Mouse (Mus musculus) midbrain, embryonic 12.5 days (tissue): ENCODE data around the gene 2410004P03Rik. TPM values are rescaled to one million over a fixed set of nuclear protein-coding genes. Genes with fewer than 3 reads are reported as not detected.
A peak's percentile ranks its signal among the peaks of the same experiment; 100 is the strongest.
"Not testable (repeated sequence)": the region's sequence is repeated elsewhere in the genome, so short reads cannot be mapped to it uniquely, and the experiment has no call there.

ENCODE experiments used
- ATAC-seq: fragments of 200-750 bp; cut with Nextera tagmentation; 2 replicates; pipeline ENCODE4 v1.8.0; 2017; ENCODE audit warnings: low read depth, moderate TSS enrichment, moderate library complexity; ENCODE audit not compliant: low FRiP score
- H3K27ac ChIP-seq: fragments of 300-500 bp; sonication (generic); replicated peaks from 2 replicates; pipeline ENCODE4 v1.5.1; 2016; ENCODE audit warnings: mild to moderate bottlenecking
- H3K27me3 ChIP-seq: fragments of 300-500 bp; sonication (generic); 2 replicates; pipeline ENCODE4 v1.6.1; 2016; ENCODE audit warnings: mild to moderate bottlenecking
- H3K36me3 ChIP-seq: fragments of 300-500 bp; sonication (generic); 2 replicates; pipeline ENCODE4 v1.6.1; 2016
- H3K4me1 ChIP-seq: fragments of 300-500 bp; sonication (generic); 2 replicates; pipeline ENCODE4 v1.6.1; 2016
- H3K4me2 ChIP-seq: fragments of 300-500 bp; sonication (generic); replicated peaks from 2 replicates; pipeline ENCODE4 v1.6.1; 2016; ENCODE audit warnings: mild to moderate bottlenecking, moderate library complexity
- H3K4me3 ChIP-seq: fragments of 300-500 bp; sonication (generic); 2 replicates; pipeline ENCODE4 v1.5.1; 2016; ENCODE audit warnings: mild to moderate bottlenecking
- H3K9ac ChIP-seq: fragments of 300-500 bp; sonication (generic); replicated peaks from 2 replicates; pipeline ENCODE4 v1.6.1; 2016; ENCODE audit warnings: mild to moderate bottlenecking, moderate library complexity
- H3K9me3 ChIP-seq: fragments of 300-500 bp; sonication (generic); 2 replicates; pipeline ENCODE4 v1.6.1; 2016; ENCODE audit warnings: mild to moderate bottlenecking
- WGBS: fragments of 180-500 bp; shearing (Covaris S2); methylation state at CpG from one replicate; pipeline ENCODE4 v1.1.7; 2016; 5-methylcytosine and 5-hydroxymethylcytosine counted together
- polyA plus RNA-seq: library from polyadenylated mRNA; unstranded; fragments of >200 nt; fragmentation: Nextera tagmentation; extraction: Ambion mirVana; gene quantifications from 2 replicates; pipeline ENCODE4 v1.2.1, GENCODE M21; 2016

The 2410004P03Rik gene
- polyA plus RNA-seq, 1 experiment from 2014 or later = 0.93 TPM

GRCm38 (mm10) chr12:17039415-17039814 lies 27.9 kb upstream of the 2410004P03Rik start:
- Histone ChIP-seq H3K4me3 (no peak overlapping the region), H3K9me3 (no peaks in the 10 kb centered on the region), H3K4me1 (peaks cover 6% of the 10 kb centered on the region; the same call in 1 of the 2 replicates), H3K27ac (no peak overlapping the region), H3K4me2 (no peak overlapping the region), H3K36me3 (no peaks in the 10 kb centered on the region), H3K27me3 (no peaks in the 10 kb centered on the region), H3K9ac (no peak overlapping the region)
- ATAC-seq = no peak
- WGBS = 78% methylated on average over 2 of the region's 2 CpGs

- no peaks in the 10 kb centered on the region for H3K36me3 ChIP-seq
- H3K27me3 ChIP-seq = no peaks in the 10 kb centered on the region
- ATAC-seq = no peak
- H3K4me1 ChIP-seq = peaks cover 6% of the 10 kb centered on the region; the same call in 1 of the 2 replicates
- no peak overlapping the region for H3K9ac ChIP-seq
- no peak overlapping the region for H3K4me3 ChIP-seq
- no peak overlapping the region for H3K4me2 ChIP-seq
- no peaks in the 10 kb centered on the region for H3K9me3 ChIP-seq
- H3K27ac ChIP-seq = no peak overlapping the region
- 79% methylated on average over 6 of the region's 6 CpGs for WGBS
Measured at GRCm38 (mm10) chr12:17038246-17038645, 26.7 kb upstream of the 2410004P03Rik start.

DNA sequence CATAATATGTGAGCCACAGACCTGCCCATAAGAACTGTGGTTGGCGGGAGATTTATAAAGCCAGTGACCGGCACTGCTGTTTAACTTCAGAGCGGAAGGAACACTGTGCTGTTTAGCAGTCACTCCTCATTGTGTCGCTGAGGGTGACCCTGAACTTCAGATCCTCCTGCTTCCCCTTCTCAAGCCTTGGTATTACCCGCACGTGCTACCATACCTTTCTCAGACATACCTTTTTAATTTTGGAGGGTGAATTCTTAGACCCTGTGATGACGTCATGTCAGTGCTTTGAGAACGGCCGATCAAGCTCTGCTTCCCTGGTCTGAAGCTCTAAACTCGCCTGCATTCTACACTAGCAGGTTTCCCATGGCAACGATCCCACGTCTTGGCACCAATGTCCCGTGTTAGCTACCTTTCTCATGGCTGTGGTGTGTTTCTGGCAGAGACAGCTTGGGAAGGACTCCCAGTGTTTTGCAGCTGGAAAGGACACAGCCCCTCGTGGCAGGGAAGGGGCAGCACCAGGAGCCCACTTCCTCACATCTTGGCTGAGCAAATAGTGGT lies 25.6 kb upstream of the 2410004P03Rik start:
- ATAC-seq = no peak
- H3K9me3 ChIP-seq = no peaks in the 10 kb centered on the region
- no peak overlapping the region for H3K27ac ChIP-seq
- H3K4me2 ChIP-seq = no peak overlapping the region
- H3K9ac ChIP-seq = no peak overlapping the region
- H3K4me1 ChIP-seq = peaks cover 6% of the 10 kb centered on the region; the same call in 1 of the 2 replicates
- WGBS = 62% methylated on average over 14 of the region's 14 CpGs
- H3K36me3 ChIP-seq = no peaks in the 10 kb centered on the region
- no peaks in the 10 kb centered on the region for H3K27me3 ChIP-seq
- no peak overlapping the region for H3K4me3 ChIP-seq

GRCm38 (mm10) chr12:17036532-17036931 lies 25.0 kb upstream of the 2410004P03Rik start:
- H3K4me1 ChIP-seq = peaks cover 6% of the 10 kb centered on the region; the same call in 1 of the 2 replicates
- H3K36me3 ChIP-seq = no peaks in the 10 kb centered on the region
- H3K4me3 ChIP-seq = no peak overlapping the region
- H3K9ac ChIP-seq = no peak overlapping the region
- no peak overlapping the region for H3K27ac ChIP-seq
- no peak for ATAC-seq
- H3K9me3 ChIP-seq = no peaks in the 10 kb centered on the region
- no peak overlapping the region for H3K4me2 ChIP-seq
- H3K27me3 ChIP-seq = 0 out of 2 replicates have a peak, but pooled peaks cover under 1% of the 10 kb centered on the region
- WGBS = 72% methylated on average over 9 of the region's 9 CpGs

DNA sequence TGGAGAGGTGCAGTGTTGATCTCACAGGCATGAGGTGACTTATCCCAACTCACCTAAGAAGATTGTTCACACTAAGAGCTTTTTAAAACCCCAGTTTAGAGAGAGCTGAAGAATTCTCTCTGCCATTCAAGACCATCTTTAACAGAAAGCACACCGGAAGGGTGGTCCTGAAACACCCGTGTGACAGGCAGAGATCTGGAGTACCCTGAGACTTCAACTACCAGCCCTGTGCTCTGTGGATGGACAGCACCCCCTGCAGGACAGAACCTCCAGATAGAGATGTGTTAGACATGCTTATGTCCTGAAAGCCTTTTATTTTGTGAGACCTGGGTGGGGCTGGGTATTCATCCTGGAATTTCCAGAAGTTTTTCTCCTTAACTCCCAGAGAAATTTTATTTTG lies 23.6 kb upstream of the 2410004P03Rik start:
- Histone ChIP-seq H3K36me3 (no peaks in the 10 kb centered on the region), H3K27me3 (0 out of 2 replicates have a peak, but pooled peaks cover 4% of the 10 kb centered on the region), H3K4me3 (no peak overlapping the region), H3K4me1 (peaks cover 6% of the 10 kb centered on the region; the same call in 1 of the 2 replicates), H3K9ac (no peak overlapping the region), H3K9me3 (no peaks in the 10 kb centered on the region), H3K27ac (no peak overlapping the region), H3K4me2 (no peak overlapping the region)
- no peak for ATAC-seq
- 66% methylated on average over 2 of the region's 2 CpGs for WGBS

DNA sequence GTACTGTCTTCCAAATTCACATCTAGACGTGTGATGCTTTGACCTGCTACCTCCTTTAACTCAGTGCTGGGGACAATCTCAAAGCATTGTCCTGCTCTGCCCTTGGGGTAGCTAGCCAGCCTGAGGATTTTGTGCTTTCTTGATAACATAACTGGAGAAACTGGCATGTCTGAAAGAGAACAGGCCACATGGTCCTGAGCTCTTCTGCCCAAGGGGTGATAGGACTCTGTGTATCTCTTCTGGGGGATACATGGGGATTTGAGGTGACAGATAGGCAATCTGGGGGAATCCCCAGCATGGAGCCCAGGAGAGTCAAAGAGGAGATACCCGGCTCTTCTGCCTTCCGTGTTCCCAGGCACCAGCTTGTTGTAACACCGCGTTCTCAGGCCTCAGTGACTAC lies 23.1 kb upstream of the 2410004P03Rik start:
- no peak for ATAC-seq

GRCm38 (mm10) chr12:17033464-17033841 lies 21.9 kb upstream of the 2410004P03Rik start:
- ATAC-seq = no peak

More for the DNA sequence above, 23.1 kb upstream of the 2410004P03Rik start:
- Histone ChIP-seq H3K4me1 (peaks cover 6% of the 10 kb centered on the region; the same call in 1 of the 2 replicates), H3K27me3 (0 out of 2 replicates have a peak, but pooled peaks cover 4% of the 10 kb centered on the region), H3K4me2 (no peak overlapping the region), H3K36me3 (no peaks in the 10 kb centered on the region), H3K9me3 (no peaks in the 10 kb centered on the region), H3K27ac (no peak overlapping the region), H3K9ac (no peak overlapping the region), H3K4me3 (no peak overlapping the region)
- 87% methylated on average over 5 of the region's 5 CpGs for WGBS

DNA sequence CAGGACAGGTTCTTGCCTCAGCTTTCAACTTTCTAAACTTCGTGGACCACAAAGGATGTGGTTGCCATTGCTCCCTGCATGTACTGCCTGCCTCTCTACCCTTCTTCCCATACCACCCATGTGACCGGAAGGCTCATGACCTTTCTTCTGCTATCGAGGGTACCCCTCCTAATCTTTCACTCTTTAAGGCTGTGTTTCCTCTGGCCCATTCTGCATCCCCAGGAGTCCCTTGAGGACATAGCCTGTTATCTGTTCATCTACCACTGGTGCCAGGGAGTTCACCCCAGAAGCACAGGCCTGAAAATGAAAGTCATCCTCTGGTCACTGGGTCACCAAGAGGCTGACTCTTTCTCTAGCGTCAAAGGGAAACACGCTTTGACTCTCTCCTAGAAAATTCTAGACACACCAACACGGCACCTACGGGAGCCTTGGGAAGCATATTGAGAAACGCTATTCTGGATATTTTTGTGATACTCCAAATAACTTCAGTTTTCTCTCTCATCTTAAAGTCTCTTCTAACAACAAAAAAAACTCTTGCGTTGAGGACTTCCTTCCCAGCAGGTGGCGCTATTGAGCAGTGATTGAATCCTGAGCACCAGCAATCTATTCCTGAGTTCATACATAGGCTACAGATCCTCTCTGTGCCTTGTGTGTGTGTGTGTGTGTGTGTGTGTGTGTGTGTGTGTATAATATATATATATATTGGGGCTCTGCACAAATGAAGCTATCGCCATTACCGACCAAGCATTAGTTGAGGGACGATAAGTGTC lies 21.4 kb upstream of the 2410004P03Rik start:
- no peaks in the 10 kb centered on the region for H3K9me3 ChIP-seq
- WGBS = 36% methylated on average over 13 of the region's 13 CpGs
- no peak overlapping the region for H3K4me2 ChIP-seq
- no peak overlapping the region for H3K9ac ChIP-seq
- H3K4me3 ChIP-seq = no peak overlapping the region
- no peak overlapping the region for H3K27ac ChIP-seq
- H3K27me3 ChIP-seq = 0 out of 2 replicates have a peak, but pooled peaks cover 4% of the 10 kb centered on the region
- ATAC-seq = 0 out of 2 replicates have a peak, but pooled peaks have one; percentile 48
- H3K4me1 ChIP-seq = peaks cover 6% of the 10 kb centered on the region; the same call in 1 of the 2 replicates
- H3K36me3 ChIP-seq = no peaks in the 10 kb centered on the region

More at GRCm38 (mm10) chr12:17033464-17033841, 21.9 kb upstream of the 2410004P03Rik start:
- WGBS = 87% methylated on average over 9 of the region's 9 CpGs
- H3K27me3 ChIP-seq = 0 out of 2 replicates have a peak, but pooled peaks cover 4% of the 10 kb centered on the region
- H3K4me1 ChIP-seq = peaks cover 6% of the 10 kb centered on the region; the same call in 1 of the 2 replicates
- H3K27ac ChIP-seq = no peak overlapping the region
- H3K9ac ChIP-seq = no peak overlapping the region
- H3K4me2 ChIP-seq = no peak overlapping the region
- H3K36me3 ChIP-seq = no peaks in the 10 kb centered on the region
- no peaks in the 10 kb centered on the region for H3K9me3 ChIP-seq
- H3K4me3 ChIP-seq = no peak overlapping the region

DNA sequence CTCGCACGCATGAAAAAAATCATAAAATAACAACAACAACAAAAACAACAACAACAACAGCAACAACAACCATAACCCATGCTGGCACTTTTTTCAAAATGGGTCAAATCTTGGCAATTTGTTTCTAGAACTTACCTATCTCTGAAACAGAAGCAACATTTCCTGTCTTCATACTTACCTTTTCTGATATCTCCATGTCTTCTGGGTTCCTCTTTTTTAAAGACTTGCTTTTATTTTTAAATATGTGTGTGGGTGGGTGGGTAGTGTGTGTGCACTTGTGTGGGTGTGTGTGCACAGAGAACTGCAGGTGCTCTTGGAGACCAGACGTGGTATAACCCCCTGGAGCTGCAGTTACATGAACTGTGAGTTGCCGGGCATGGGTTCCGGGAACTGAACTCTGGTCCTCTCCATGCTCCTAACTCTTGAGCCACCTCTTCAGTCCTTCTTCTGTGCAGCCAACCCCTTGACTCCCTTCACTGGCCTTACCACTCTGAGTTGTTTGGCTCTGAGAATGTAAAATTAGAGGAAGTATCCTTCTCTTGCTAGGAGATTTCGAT lies 13.1 kb upstream of the 2410004P03Rik start:
- H3K9me3 ChIP-seq = no peaks in the 10 kb centered on the region
- 96% methylated on average over 6 of the region's 6 CpGs for WGBS
- H3K27ac ChIP-seq = no peak overlapping the region
- H3K4me3 ChIP-seq = no peak overlapping the region
- no peak overlapping the region for H3K9ac ChIP-seq
- no peak for ATAC-seq
- H3K36me3 ChIP-seq = no peaks in the 10 kb centered on the region
- H3K27me3 ChIP-seq = no peaks in the 10 kb centered on the region
- no peak overlapping the region for H3K4me2 ChIP-seq
- no peaks in the 10 kb centered on the region for H3K4me1 ChIP-seq

GRCm38 (mm10) chr12:17022145-17022544 lies 10.6 kb upstream of the 2410004P03Rik start:
- no peaks in the 10 kb centered on the region for H3K27me3 ChIP-seq
- no peak overlapping the region for H3K9ac ChIP-seq
- H3K36me3 ChIP-seq = no peaks in the 10 kb centered on the region
- no peak overlapping the region for H3K4me3 ChIP-seq
- no peaks in the 10 kb centered on the region for H3K4me1 ChIP-seq
- H3K4me2 ChIP-seq = no peak overlapping the region
- H3K27ac ChIP-seq = no peak overlapping the region
- no peaks in the 10 kb centered on the region for H3K9me3 ChIP-seq
- no peak for ATAC-seq
- WGBS = 84% methylated on average over 4 of the region's 4 CpGs

DNA sequence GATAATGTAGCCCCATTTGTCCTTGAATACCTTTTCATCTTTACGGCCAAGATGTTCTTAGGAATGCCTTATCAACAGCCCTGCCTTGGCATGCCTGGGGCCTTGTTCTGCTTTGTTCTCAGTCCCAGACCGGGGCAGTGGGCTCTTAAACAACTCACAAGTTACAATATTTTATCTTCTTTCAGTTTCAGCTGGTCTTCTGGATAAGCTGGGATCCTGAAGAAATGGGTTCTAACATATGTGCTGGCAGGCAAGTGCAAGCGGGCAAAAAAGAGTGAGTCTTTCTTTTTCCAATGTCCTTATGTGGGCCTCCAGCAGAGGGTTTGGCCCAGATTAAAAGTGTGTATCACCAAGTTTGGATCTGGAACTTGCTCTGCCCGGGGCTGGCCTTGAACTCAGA lies 9.6 kb upstream of the 2410004P03Rik start:
- H3K9ac ChIP-seq, H3K27me3 ChIP-seq, H3K9me3 ChIP-seq, H3K4me2 ChIP-seq, H3K27ac ChIP-seq, ATAC-seq, H3K4me3 ChIP-seq, H3K4me1 ChIP-seq, H3K36me3 ChIP-seq: not testable (repeated sequence)
- 93% methylated on average over 4 of the region's 4 CpGs for WGBS

- no peaks in the 10 kb centered on the region for H3K36me3 ChIP-seq
- 35% methylated on average over 4 of the region's 4 CpGs for WGBS
- no peak overlapping the region for H3K27ac ChIP-seq
- no peaks in the 10 kb centered on the region for H3K9me3 ChIP-seq
- H3K4me2 ChIP-seq = no peak overlapping the region
- H3K9ac ChIP-seq = no peak overlapping the region
- no peak for ATAC-seq
- no peaks in the 10 kb centered on the region for H3K27me3 ChIP-seq
- no peaks in the 10 kb centered on the region for H3K4me1 ChIP-seq
- no peak overlapping the region for H3K4me3 ChIP-seq
Measured at GRCm38 (mm10) chr12:17018468-17018867, 6.9 kb upstream of the 2410004P03Rik start.
